Mouse (Mus musculus): ENCODE data around the gene Lrrc25. TPM values are rescaled to one million over a fixed set of nuclear protein-coding genes. Genes with fewer than 3 reads are reported as not detected.

The Lrrc25 gene
- total and polyA plus RNA-seq, 3 experiments = 0.30 to 5.9 (median 2.4) TPM

- TF ChIP-seq POLR2A (IDR thresholded peaks at IDR 0.05; ENCODE audit: low read depth, low read length) (peak; percentile 60), RCOR1 (conservative IDR thresholded peaks at IDR 0.05; ENCODE audit: low read depth, low read length) (peak; percentile 56; the same call in 1 of the 2 replicates), BHLHE40 (IDR thresholded peaks at IDR 0.05; ENCODE audit: low read depth, low read length) (peak; percentile 99), MAX (IDR thresholded peaks at IDR 0.05; ENCODE audit: low read length) (peak; percentile 70), UBTF (IDR thresholded peaks at IDR 0.05; ENCODE audit: low read depth, low read length) (no peak), CTCF (conservative IDR thresholded peaks at IDR 0.05 in 1 of 2, IDR thresholded peaks at IDR 0.05 in 1 of 2; ENCODE audit: low read depth in 2 of 2, low read length in 2 of 2) (no peak), JUND (conservative IDR thresholded peaks at IDR 0.05; ENCODE audit: low read depth, low read length) (no peak), MXI1 (IDR thresholded peaks at IDR 0.05; ENCODE audit: low read depth, low read length) (peak; percentile 91), RAD21 (IDR thresholded peaks at IDR 0.05; ENCODE audit: low read depth, low read length) (no peak), CHD1 (IDR thresholded peaks at IDR 0.05; ENCODE audit: low read depth, low read length) (no peak), PAX5 (IDR thresholded peaks at IDR 0.05; ENCODE audit: low read length) (no peak), TCF12 (IDR thresholded peaks at IDR 0.05; ENCODE audit: low read depth, low read length) (peak; percentile 84), USF1 (IDR thresholded peaks at IDR 0.05; ENCODE audit: low read depth, low read length) (peak; percentile 53), KAT2A (IDR thresholded peaks at IDR 0.05; ENCODE audit: insufficient replicate concordance, low read length) (no peak), GABPA (IDR thresholded peaks at IDR 0.05; ENCODE audit: insufficient replicate concordance, low read depth, low read length) (no peak), ZKSCAN1 (IDR thresholded peaks at IDR 0.05; ENCODE audit: borderline replicate concordance, low read depth, low read length) (no peak)
These were observed 5.8 kb upstream of the Lrrc25 start (continued) for GRCm38 (mm10) chr8:70609849-70610795.

GRCm38 (mm10) chr8:70610796-70611771 is 4.9 kb upstream of the Lrrc25 start:
- H3K27ac ChIP-seq (ENCODE audit: insufficient read depth, low read depth) = peak overlapping the region; percentile 90
- peak overlapping the region; percentile 61 to 79 (median 65) for H3K4me3 ChIP-seq (replicated peaks in 1 of 3; ENCODE audit: low read depth in 2 of 3, low read length in 2 of 3, poor library complexity in 1 of 3)
- H3K9ac ChIP-seq (ENCODE audit: insufficient read depth, low read depth) = peak overlapping the region; percentile 60
- no peaks in the 10 kb centered on the region for H3K9me3 ChIP-seq (replicated peaks; ENCODE audit: low read length)
- H3K27me3 ChIP-seq (replicated peaks) = no peaks in the 10 kb centered on the region
- H3K79me2 ChIP-seq (replicated peaks; ENCODE audit: control insufficient read depth, extremely low read depth, insufficient read depth, poor library complexity, severe bottlenecking) = 0 out of 2 replicates have a peak, but pooled peaks cover 6% of the 10 kb centered on the region
- dilution Hi-C loops (cut with MboI; ENCODE audit: extremely low pct_ligation_motif_present, extremely low pct_unique_long_range_greater_than_20kb, low sequenced_read_pairs) (no loop called here), in situ Hi-C loops (cut with MboI; ENCODE audit: low pct_ligation_motif_present, low pct_unique_long_range_greater_than_20kb, low sequenced_read_pairs) (loop anchor here (5.0 kb wide), 1 partner anchor 36 kb away; no protein-coding TSS in a partner anchor)
- DNase-seq (ENCODE audit: extremely low read depth) = peak; percentile 77
- H3K4me2 ChIP-seq (ENCODE audit: insufficient read depth, low read depth, poor library complexity, severe bottlenecking) = peak overlapping the region; percentile 84
- peaks cover 24 to 68% of the 10 kb centered on the region in 2 experiments for H3K4me1 ChIP-seq (ENCODE audit: control insufficient read depth in 1 of 2, insufficient read depth in 2 of 2)
- H3K36me3 ChIP-seq (replicated peaks in 1 of 2; ENCODE audit: control insufficient read depth in 1 of 2, insufficient read depth in 1 of 2, low read length in 1 of 2) = peaks cover 0 to 3% of the 10 kb centered on the region in 2 experiments
- TF ChIP-seq GABPA (IDR thresholded peaks at IDR 0.05; ENCODE audit: insufficient replicate concordance, low read depth, low read length) (no peak), ZNF384 (IDR thresholded peaks at IDR 0.05; ENCODE audit: low read depth, low read length) (peak; percentile 78), CHD1 (IDR thresholded peaks at IDR 0.05; ENCODE audit: low read depth, low read length) (no peak; the same call in 1 of the 2 replicates), ZKSCAN1 (IDR thresholded peaks at IDR 0.05; ENCODE audit: borderline replicate concordance, low read depth, low read length) (no peak), USF1 (IDR thresholded peaks at IDR 0.05; ENCODE audit: low read depth, low read length) (no peak), MAX (IDR thresholded peaks at IDR 0.05; ENCODE audit: low read length) (no peak; the same call in 1 of the 2 replicates), USF2 (conservative IDR thresholded peaks at IDR 0.05; ENCODE audit: low read depth, low read length) (no peak), IRF4 (IDR thresholded peaks at IDR 0.05; ENCODE audit: low read depth, low read length) (no peak), CTCF (conservative IDR thresholded peaks at IDR 0.05 in 1 of 2, IDR thresholded peaks at IDR 0.05 in 1 of 2; ENCODE audit: low read depth in 2 of 2, low read length in 2 of 2) (peak; percentile 65 to 83), HCFC1 (IDR thresholded peaks at IDR 0.05; ENCODE audit: low read depth, low read length) (no peak), MAZ (IDR thresholded peaks at IDR 0.05; ENCODE audit: low read depth, low read length) (peak; percentile 67), SMC3 (IDR thresholded peaks at IDR 0.05; ENCODE audit: low read depth, low read length) (peak; percentile 52), TBP (conservative IDR thresholded peaks at IDR 0.05; ENCODE audit: low read depth, low read length) (no peak), RAD21 (IDR thresholded peaks at IDR 0.05; ENCODE audit: low read depth, low read length) (peak; percentile 47), SIN3A (IDR thresholded peaks at IDR 0.05; ENCODE audit: low read length) (peak; percentile 19; the same call in 1 of the 2 replicates), MEF2A (IDR thresholded peaks at IDR 0.05; ENCODE audit: borderline replicate concordance, low read depth, low read length) (peak; percentile 42; the same call in 1 of the 2 replicates), JUN (IDR thresholded peaks at IDR 0.05; ENCODE audit: insufficient read depth, low read depth, low read length) (no peak), TCF12 (IDR thresholded peaks at IDR 0.05; ENCODE audit: low read depth, low read length) (peak; percentile 40), EP300 (IDR thresholded peaks at IDR 0.05; ENCODE audit: low read length) (no peak), E2F4 (IDR thresholded peaks at IDR 0.05; ENCODE audit: insufficient replicate concordance, low read depth, low read length) (no peak), ETS1 (conservative IDR thresholded peaks at IDR 0.05; ENCODE audit: low read depth, low read length) (0 out of 2 replicates have a peak, but pooled peaks have one; percentile 11), RCOR1 (conservative IDR thresholded peaks at IDR 0.05; ENCODE audit: low read depth, low read length) (peak; percentile 36; the same call in 1 of the 2 replicates)
